Mouse (Mus musculus) heart, embryonic 14.5 days (tissue): ENCODE measurements at regions not wholly inside any gene's neighbourhood (a gene's known extent, or its start where the extent isn't known, plus 50 kb on each side); places are given as distances from the start of the nearest gene placed in this dataset.

Experiments
- ATAC-seq: fragments of 200-750 bp; cut with Nextera tagmentation; 2 replicates; pipeline ENCODE4 v1.8.0; 2017; ENCODE audit warnings: low read depth, moderate TSS enrichment; ENCODE audit not compliant: insufficient number of reproducible peaks, insufficient read depth, low FRiP score
- H3K27ac ChIP-seq, 2 experiments: fragments of 200-500 bp in 1 of 2; fragments of 300-500 bp in 1 of 2; sonication (generic) in 1 of 2; replicated peaks in 1 of 2; 2 replicates each; pipeline ENCODE4 v1.5.1; 2012 to 2014; ENCODE audit warnings: low read depth in 2 of 2, low read length in 2 of 2, control low read depth in 1 of 2, mild to moderate bottlenecking in 1 of 2, mixed read lengths in 1 of 2; ENCODE audit not compliant: control insufficient read depth in 1 of 2, insufficient read depth in 1 of 2
- H3K27me3 ChIP-seq: fragments of 300-500 bp; sonication (generic); 2 replicates; pipeline ENCODE4 v1.6.1; 2014; ENCODE audit warnings: mild to moderate bottlenecking, low read length, control low read depth; ENCODE audit not compliant: control insufficient read depth, insufficient read depth
- H3K36me3 ChIP-seq: fragments of 300-500 bp; sonication (generic); 2 replicates; pipeline ENCODE4 v1.6.1; 2014; ENCODE audit warnings: mild to moderate bottlenecking, control low read depth, low read length, mixed read lengths; ENCODE audit not compliant: control insufficient read depth, insufficient read depth
- H3K4me1 ChIP-seq, 2 experiments: fragments of 200-500 bp in 1 of 2; fragments of 300-500 bp in 1 of 2; sonication (generic) in 1 of 2; 2 replicates each; pipeline ENCODE4 v1.6.1; 2012 to 2014; ENCODE audit warnings: low read length in 2 of 2, control low read depth in 1 of 2, mixed read lengths in 1 of 2; ENCODE audit not compliant: control insufficient read depth in 2 of 2, insufficient read depth in 2 of 2
- H3K4me2 ChIP-seq: fragments of 300-500 bp; sonication (generic); 2 replicates; pipeline ENCODE4 v1.6.1; 2014; ENCODE audit warnings: mild to moderate bottlenecking, low read length
- H3K4me3 ChIP-seq, 2 experiments: fragments of 200-500 bp in 1 of 2; fragments of 300-500 bp in 1 of 2; sonication (generic) in 1 of 2; 2 replicates each; pipeline ENCODE4 v1.5.1; 2012 to 2014; ENCODE audit warnings: low read length in 2 of 2, mild to moderate bottlenecking in 2 of 2, control low read depth in 1 of 2, low read depth in 1 of 2, moderate library complexity in 1 of 2; ENCODE audit not compliant: control insufficient read depth in 1 of 2, insufficient read depth in 1 of 2
- H3K9ac ChIP-seq: fragments of 300-500 bp; sonication (generic); 2 replicates; pipeline ENCODE4 v1.6.1; 2014; ENCODE audit warnings: mild to moderate bottlenecking, low read length
- H3K9me3 ChIP-seq: fragments of 300-500 bp; sonication (generic); 2 replicates; pipeline ENCODE4 v1.6.1; 2016; ENCODE audit warnings: low read length, control low read depth; ENCODE audit not compliant: control insufficient read depth
- WGBS: fragments of 180-500 bp; shearing (Covaris S2); extraction: QIAGEN DNeasy Blood & Tissue Kit; methylation state at CpG from one replicate; pipeline ENCODE4 v1.1.7; 2014; 5-methylcytosine and 5-hydroxymethylcytosine counted together

- Histone ChIP-seq H3K9me3 (no peaks in the 10 kb centered on the region), H3K4me2 (no peak overlapping the region), H3K4me1 (peaks cover 2 to 4% of the 10 kb centered on the region in 2 experiments; a peak in 3 of 4 replicates), H3K4me3 (no peak overlapping the region), H3K27ac (no peak overlapping the region), H3K36me3 (no peaks in the 10 kb centered on the region), H3K27me3 (no peaks in the 10 kb centered on the region), H3K9ac (no peak overlapping the region)
- 58% methylated on average over 10 of the region's 10 CpGs for WGBS
- no peak for ATAC-seq
Measured at GRCm38 (mm10) chr1:88623040-88623439, 79.0 kb downstream of the Arl4c start.

DNA sequence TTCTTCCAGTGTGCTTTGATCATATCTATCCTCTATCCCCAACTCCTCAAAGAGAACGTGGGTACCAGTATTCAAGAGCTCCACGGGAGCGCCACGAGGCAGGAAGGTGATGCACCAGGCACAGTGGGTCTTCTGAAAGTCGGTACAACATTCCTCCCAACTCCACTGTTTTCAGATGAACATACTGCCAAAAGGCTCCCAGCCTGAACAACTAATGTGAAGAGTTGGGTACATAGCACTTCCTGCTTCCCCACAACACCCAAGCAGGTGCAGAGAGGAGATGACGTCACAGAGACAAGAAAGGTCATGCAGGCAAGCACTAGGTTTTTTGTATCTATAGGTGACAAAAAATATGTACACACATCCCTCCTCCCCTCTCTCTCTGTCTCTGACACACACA, 79.7 kb downstream of the Arl4c start:
- Histone ChIP-seq H3K9me3 (no peaks in the 10 kb centered on the region), H3K4me2 (no peak overlapping the region), H3K36me3 (no peaks in the 10 kb centered on the region), H3K4me1 (peaks cover 2 to 4% of the 10 kb centered on the region in 2 experiments; a peak in 3 of 4 replicates), H3K9ac (no peak overlapping the region), H3K4me3 (no peak overlapping the region), H3K27me3 (no peaks in the 10 kb centered on the region), H3K27ac (no peak overlapping the region)
- 71% methylated on average over 6 of the region's 6 CpGs for WGBS
- no peak for ATAC-seq

DNA sequence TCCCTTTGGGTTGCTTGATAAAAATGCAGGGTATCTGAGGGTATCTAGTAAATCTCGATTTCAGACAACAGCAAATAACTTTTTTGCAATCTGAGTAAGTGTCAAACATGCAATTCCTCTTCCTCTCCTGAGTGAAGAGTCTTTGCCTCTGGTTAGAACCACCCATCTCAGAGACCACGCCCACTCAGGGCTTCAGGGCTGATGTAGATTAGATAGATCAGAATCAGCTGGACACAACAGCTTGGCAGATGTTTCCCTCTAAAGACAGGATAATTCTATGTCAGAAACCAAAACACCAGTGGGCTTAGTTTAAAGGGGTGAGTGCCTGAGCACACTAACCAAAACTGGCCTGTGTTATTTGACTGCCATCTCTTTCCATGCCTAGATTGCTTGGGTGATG, 80.8 kb downstream of the Arl4c start:
- no peaks in the 10 kb centered on the region for H3K36me3 ChIP-seq
- H3K9me3 ChIP-seq: 0 out of 2 replicates have a peak, but pooled peaks cover 2% of the 10 kb centered on the region
- no peak overlapping the region for H3K4me3 ChIP-seq
- no peak overlapping the region for H3K9ac ChIP-seq
- 0 out of 4 replicates have a peak overlapping the region, but pooled peaks of 1 of the 2 experiments have one; percentile 8 for H3K27ac ChIP-seq
- H3K27me3 ChIP-seq: no peaks in the 10 kb centered on the region
- ATAC-seq: no peak
- H3K4me2 ChIP-seq: no peak overlapping the region
- peaks cover 2 to 4% of the 10 kb centered on the region in 2 experiments; a peak in 3 of 4 replicates for H3K4me1 ChIP-seq
- 54% methylated on average over 2 of the region's 2 CpGs for WGBS

DNA sequence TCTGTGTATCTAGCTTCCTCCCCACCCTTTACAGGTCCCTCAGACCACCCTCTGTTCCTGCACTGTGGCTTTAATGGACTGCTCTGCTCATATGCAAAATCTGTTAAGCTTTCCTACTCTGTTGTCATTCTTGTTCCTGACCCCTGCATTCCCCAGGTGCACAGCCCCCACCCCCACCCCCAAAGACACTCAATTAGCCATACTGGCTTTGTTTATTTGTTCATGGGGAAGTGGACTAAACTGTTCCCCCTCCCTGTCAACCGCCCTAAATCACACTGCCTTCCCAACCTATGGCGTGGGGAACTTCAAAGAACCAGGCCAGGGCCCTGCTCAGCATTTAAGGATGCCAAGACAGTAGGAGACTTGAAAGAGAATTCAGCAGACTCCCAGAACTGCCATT, 89.0 kb downstream of the Arl4c start:
- Histone ChIP-seq H3K36me3 (no peaks in the 10 kb centered on the region), H3K9me3 (0 out of 2 replicates have a peak, but pooled peaks cover 2% of the 10 kb centered on the region), H3K4me1 (peaks cover 0 to 2% of the 10 kb centered on the region in 2 experiments; a peak in 1 of 4 replicates), H3K27me3 (no peaks in the 10 kb centered on the region), H3K27ac (no peak overlapping the region), H3K4me3 (no peak overlapping the region), H3K4me2 (no peak overlapping the region), H3K9ac (no peak overlapping the region)
- 44% methylated on average over 2 of the region's 2 CpGs for WGBS
- no peak for ATAC-seq

GRCm38 (mm10) chr1:88611241-88611640, 90.8 kb downstream of the Arl4c start:
- Histone ChIP-seq H3K4me2 (no peak overlapping the region), H3K9ac (no peak overlapping the region), H3K4me1 (peaks cover 0 to 2% of the 10 kb centered on the region in 2 experiments; a peak in 1 of 4 replicates), H3K4me3 (no peak overlapping the region), H3K27ac (no peak overlapping the region), H3K36me3 (no peaks in the 10 kb centered on the region), H3K9me3 (no peaks in the 10 kb centered on the region), H3K27me3 (no peaks in the 10 kb centered on the region)
- ATAC-seq: no peak
- WGBS: 78% methylated on average over 5 of the region's 5 CpGs

GRCm38 (mm10) chr1:88610810-88611209, 91.2 kb downstream of the Arl4c start:
- no peaks in the 10 kb centered on the region for H3K27me3 ChIP-seq
- no peak for ATAC-seq
- WGBS: 86% methylated on average over 9 of the region's 9 CpGs

GRCm38 (mm10) chr1:88608826-88609225, 93.2 kb downstream of the Arl4c start:
- no peak overlapping the region for H3K4me3 ChIP-seq
- no peak overlapping the region for H3K9ac ChIP-seq
- no peaks in the 10 kb centered on the region; a peak in 1 of 4 replicates for H3K4me1 ChIP-seq
- no peak overlapping the region for H3K4me2 ChIP-seq
- no peak overlapping the region for H3K27ac ChIP-seq
- no peaks in the 10 kb centered on the region for H3K36me3 ChIP-seq
- no peaks in the 10 kb centered on the region for H3K9me3 ChIP-seq
- 46% methylated on average over 8 of the region's 8 CpGs for WGBS
- no peak for ATAC-seq
- no peaks in the 10 kb centered on the region for H3K27me3 ChIP-seq

More at GRCm38 (mm10) chr1:88610810-88611209, 91.2 kb downstream of the Arl4c start:
- no peak overlapping the region for H3K4me3 ChIP-seq
- H3K9ac ChIP-seq: no peak overlapping the region
- H3K4me2 ChIP-seq: no peak overlapping the region
- no peaks in the 10 kb centered on the region for H3K36me3 ChIP-seq
- H3K4me1 ChIP-seq: no peaks in the 10 kb centered on the region; a peak in 1 of 4 replicates
- H3K27ac ChIP-seq: no peak overlapping the region
- no peaks in the 10 kb centered on the region for H3K9me3 ChIP-seq

GRCm38 (mm10) chr1:88608236-88608635, 93.8 kb downstream of the Arl4c start:
- WGBS: 41% methylated on average over 8 of the region's 8 CpGs
- Histone ChIP-seq H3K4me2 (no peak overlapping the region), H3K4me3 (no peak overlapping the region), H3K36me3 (no peaks in the 10 kb centered on the region), H3K27ac (no peak overlapping the region), H3K9ac (no peak overlapping the region), H3K9me3 (no peaks in the 10 kb centered on the region), H3K4me1 (no peaks in the 10 kb centered on the region; a peak in 1 of 4 replicates), H3K27me3 (no peaks in the 10 kb centered on the region)
- ATAC-seq: no peak
